Mouse (Mus musculus): ENCODE measurements at regions not wholly inside any gene's neighbourhood (a gene's known extent, or its start where the extent isn't known, plus 50 kb on each side); places are given as distances from the start of the nearest gene placed in this dataset.
A peak's percentile ranks its signal among the peaks of the same experiment; 100 is the strongest.

- no peak for DNase-seq (ENCODE audit: low read depth)
Observed at GRCm38 (mm10) chr4:142367774-142368173, 128.6 kb upstream of the Kazn start.

GRCm38 (mm10) chr4:142362071-142362470 is 122.9 kb upstream of the Kazn start:
- DNase-seq (ENCODE audit: low read depth): no peak

- no peak for DNase-seq (ENCODE audit: low read depth)
Observed at GRCm38 (mm10) chr4:142358866-142359265, 119.7 kb upstream of the Kazn start.

GRCm38 (mm10) chr4:142355387-142355786 is 116.2 kb upstream of the Kazn start:
- DNase-seq (ENCODE audit: low read depth): no peak

- no peak for DNase-seq (ENCODE audit: low read depth)
Observed at GRCm38 (mm10) chr4:142353526-142353925, 114.3 kb upstream of the Kazn start.

GRCm38 (mm10) chr4:142351831-142352230 is 112.6 kb upstream of the Kazn start:
- DNase-seq (ENCODE audit: low read depth): no peak

- DNase-seq (ENCODE audit: low read depth): no peak
Observed at GRCm38 (mm10) chr4:142350986-142351385, 111.8 kb upstream of the Kazn start.

GRCm38 (mm10) chr4:142348910-142349309 is 109.7 kb upstream of the Kazn start:
- DNase-seq (ENCODE audit: low read depth): peak; percentile 1

GRCm38 (mm10) chr4:142342482-142343206 is 103.4 kb upstream of the Kazn start:
- no peak for DNase-seq (ENCODE audit: low read depth)

GRCm38 (mm10) chr4:142341305-142341704 is 102.1 kb upstream of the Kazn start:
- DNase-seq (ENCODE audit: low read depth): no peak

- DNase-seq (ENCODE audit: low read depth): no peak
Observed at GRCm38 (mm10) chr4:142340057-142340456, 100.9 kb upstream of the Kazn start.

GRCm38 (mm10) chr4:142337701-142338100 is 98.5 kb upstream of the Kazn start:
- no peak for DNase-seq (ENCODE audit: low read depth)

- DNase-seq (ENCODE audit: low read depth): no peak
Observed at GRCm38 (mm10) chr4:142336943-142337342, 97.7 kb upstream of the Kazn start.

GRCm38 (mm10) chr4:142334084-142334483 is 94.9 kb upstream of the Kazn start:
- DNase-seq (ENCODE audit: low read depth): no peak

GRCm38 (mm10) chr4:142330599-142330998 is 91.4 kb upstream of the Kazn start:
- DNase-seq (ENCODE audit: low read depth): no peak

- DNase-seq (ENCODE audit: low read depth): no peak
Observed at GRCm38 (mm10) chr4:142329600-142329999, 90.4 kb upstream of the Kazn start.

GRCm38 (mm10) chr4:142326511-142326910 is 87.3 kb upstream of the Kazn start:
- DNase-seq (ENCODE audit: low read depth): no peak

- no peak for DNase-seq (ENCODE audit: low read depth)
Observed at GRCm38 (mm10) chr4:142321209-142321863, 82.1 kb upstream of the Kazn start.

- DNase-seq (ENCODE audit: low read depth): no peak
Observed at GRCm38 (mm10) chr4:142310282-142310681, 71.1 kb upstream of the Kazn start.

- DNase-seq (ENCODE audit: low read depth): no peak
Observed at GRCm38 (mm10) chr4:142308271-142308670, 69.1 kb upstream of the Kazn start.

GRCm38 (mm10) chr4:142307321-142307720 is 68.1 kb upstream of the Kazn start:
- no peak for DNase-seq (ENCODE audit: low read depth)

GRCm38 (mm10) chr4:142306076-142306475 is 66.9 kb upstream of the Kazn start:
- no peak for DNase-seq (ENCODE audit: low read depth)

- DNase-seq (ENCODE audit: low read depth): no peak
Observed at GRCm38 (mm10) chr4:142303374-142304020, 64.3 kb upstream of the Kazn start.
